Mouse (Mus musculus) left cerebral cortex, postnatal 36 days (tissue): ENCODE measurements at regions not wholly inside any gene's neighbourhood (a gene's known extent, or its start where the extent isn't known, plus 50 kb on each side); places are given as distances from the start of the nearest gene placed in this dataset.

ENCODE experiments used
- DNase-seq, 2 experiments: peaks; one replicate each; pipeline ENCODE4 v3.0.0; 2021 to 2022; ENCODE audit warnings: low spot score in 2 of 2, mixed read lengths in 1 of 2
- intact Hi-C: fragments of 180-260 bp; cut with DNase I; formaldehyde crosslinking; loops from one replicate; pipeline ENCODE4 v1.15.1; 2025

DNA sequence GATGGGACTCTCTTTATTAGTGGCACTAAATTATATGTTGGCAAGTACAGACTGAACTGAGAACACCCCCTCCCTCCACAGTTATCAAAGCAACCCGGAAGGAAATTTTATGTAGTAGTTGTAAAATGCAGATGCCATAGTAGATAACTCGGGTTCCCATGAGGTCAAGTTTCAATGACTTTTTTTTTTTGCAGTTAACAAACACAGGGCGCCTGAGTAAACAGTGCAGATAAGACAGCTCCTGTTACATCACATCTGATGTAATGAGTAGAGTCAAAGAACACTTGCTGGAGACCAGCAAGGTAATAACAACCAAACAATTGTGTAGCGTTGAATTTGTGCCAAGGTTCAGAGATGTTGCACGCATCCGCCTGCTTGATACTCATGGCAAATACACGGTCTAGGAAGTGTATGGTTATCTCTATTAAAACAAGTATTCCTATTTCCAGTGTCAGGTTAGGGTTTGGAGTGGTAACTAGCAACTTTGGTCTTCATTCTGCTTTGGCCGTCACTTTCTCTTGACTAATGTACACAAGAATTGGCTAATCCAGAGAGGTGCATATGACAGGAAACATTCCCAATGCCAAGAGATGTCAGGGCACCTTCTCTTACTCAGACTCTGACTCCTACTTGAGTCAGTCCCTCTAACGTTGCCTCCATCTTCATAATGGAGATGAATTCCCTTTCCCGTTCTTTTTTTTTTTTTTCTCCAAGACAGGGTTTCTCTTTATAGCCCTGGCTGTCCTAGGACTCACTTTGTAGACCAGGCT, 66.3 kb upstream of the Sp4 start:
- no peak for DNase-seq
- intact Hi-C loops, result no loop called here

DNA sequence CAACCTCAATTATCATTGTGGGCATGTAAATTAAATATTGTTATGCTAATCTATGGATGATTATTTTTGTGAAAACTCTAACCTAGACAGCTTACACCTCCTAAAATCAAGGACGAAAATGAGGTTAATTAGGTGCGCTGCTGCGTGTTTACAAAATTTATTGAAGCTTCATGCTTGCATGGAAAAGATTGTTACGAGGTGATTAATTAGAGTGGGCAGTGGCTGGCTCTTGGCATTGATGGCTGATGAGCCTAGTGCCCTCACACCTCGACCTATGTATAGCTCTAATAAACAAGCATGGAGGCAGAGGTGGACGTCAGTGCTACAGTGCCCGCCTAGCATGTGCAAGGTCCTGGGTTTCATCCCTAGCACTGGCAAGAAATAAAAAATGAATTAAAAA, 51.6 kb upstream of the Sp4 start:
- no peak for DNase-seq
- intact Hi-C loops, result no loop called here

- no peak for DNase-seq
- intact Hi-C loops, result no loop called here
These were observed 50.2 kb upstream of the Sp4 start for GRCm38 (mm10) chr12:118351421-118351820.
